Comparison of ENCODE assay signal across 9 mouse cellular contexts in the genomic region with DNA sequence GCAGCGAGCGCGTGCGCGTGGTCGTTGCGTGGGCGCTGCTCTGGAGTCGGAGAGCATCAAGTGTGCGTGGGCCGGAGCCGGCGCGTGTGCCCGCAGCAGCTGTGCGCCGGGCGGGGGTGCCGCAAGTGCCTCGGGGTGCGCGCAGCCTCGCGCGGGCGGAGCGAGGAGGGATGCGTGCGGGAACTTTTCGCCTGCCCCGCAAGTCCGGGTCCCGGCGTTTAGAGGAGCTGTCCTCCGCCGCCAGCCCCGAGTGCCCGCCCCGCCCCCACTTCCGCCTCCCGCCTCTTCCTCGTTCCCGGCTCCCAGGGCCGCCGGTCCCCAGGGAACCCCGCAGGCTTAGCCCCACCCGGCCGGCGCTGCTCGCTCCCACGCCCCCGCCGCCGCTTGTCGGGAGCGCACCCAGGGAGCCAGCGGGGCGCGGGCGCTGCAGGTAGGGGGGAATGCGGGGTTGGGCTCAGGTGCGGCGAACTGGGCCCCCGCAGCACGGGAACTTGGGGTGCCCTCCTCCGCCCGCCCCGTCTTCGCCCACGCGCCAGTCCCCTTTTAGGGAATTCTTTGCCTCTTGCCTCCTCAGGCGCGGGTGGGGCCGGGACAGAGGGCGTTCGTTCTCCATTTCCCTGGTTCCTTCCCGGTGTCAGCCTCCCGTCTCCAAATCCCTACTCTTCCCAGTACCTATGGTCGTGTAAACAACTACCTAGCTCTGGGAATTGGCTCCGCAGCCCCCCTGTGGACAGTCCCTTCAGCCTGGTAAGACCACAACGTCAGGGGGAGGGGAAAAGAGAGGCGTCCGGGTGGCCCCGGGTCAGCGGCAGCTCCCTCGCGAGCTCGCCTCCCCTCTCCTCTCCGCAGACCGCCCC. TPM values are rescaled to one million over a fixed set of nuclear protein-coding genes. Genes with fewer than 3 reads are reported as not detected.
DNase-seq lines count a peak whose midpoint lies in the region; ATAC-seq and TF ChIP-seq lines count a peak whose summit lies in the region.
"Had no signal": no experiment of that assay in that cellular context is flagged by ENCODE, and none has a peak within 500 bp of the region (broad histone marks: within the 10 kb centered on the region; RNA-seq: fewer than 3 reads in every experiment).

No protein-coding gene starts in this region.

- H3K4me2 ChIP-seq in CH12.LX (ENCODE audit: insufficient read depth, low read depth, poor library complexity, severe bottlenecking): peak overlapping the region; percentile 52
- H3K4me2 ChIP-seq in forebrain, embryonic 11.5 days (ENCODE audit: low read depth, low read length, severe bottlenecking): peak overlapping the region; percentile 99
- peak overlapping the region; percentile 92 for H3K4me2 ChIP-seq in heart, embryonic 16.5 days (ENCODE audit: low read depth, low read length)
- peak overlapping the region; percentile 71 for H3K4me2 ChIP-seq in liver, embryonic 12.5 days

- no peak for TF ChIP-seq EP300 in CH12.LX (IDR thresholded peaks at IDR 0.05; ENCODE audit: low read length)

- ATAC-seq in forebrain, embryonic 11.5 days (replicated peaks; ENCODE audit: low FRiP score): 0 out of 2 replicates have a peak, but pooled peaks have one; percentile 42
- ATAC-seq in heart, embryonic 16.5 days (replicated peaks; ENCODE audit: extremely low read depth, insufficient read depth, low FRiP score): peak; percentile 72
- peak; percentile 18; the same call in 1 of the 2 replicates for ATAC-seq in liver, embryonic 12.5 days

- TF ChIP-seq CTCF in CH12.LX (conservative IDR thresholded peaks at IDR 0.05 in 1 of 2, IDR thresholded peaks at IDR 0.05 in 1 of 2; ENCODE audit: low read depth in 2 of 2, low read length in 2 of 2): no peak

- no peaks in the 10 kb centered on the region for H3K79me2 ChIP-seq in CH12.LX (replicated peaks; ENCODE audit: control insufficient read depth, extremely low read depth, insufficient read depth, poor library complexity, severe bottlenecking)

- H3K27ac ChIP-seq in CH12.LX (ENCODE audit: insufficient read depth, low read depth): no peak overlapping the region
- no peak overlapping the region for H3K27ac ChIP-seq in forebrain, embryonic 11.5 days (ENCODE audit: low read depth, low read length)
- H3K27ac ChIP-seq in heart, embryonic 16.5 days (ENCODE audit: low read length): peak overlapping the region; percentile 69
- H3K27ac ChIP-seq in liver, embryonic 12.5 days: no peak overlapping the region

- H3K27me3 ChIP-seq in CH12.LX (replicated peaks): peaks cover 7% of the 10 kb centered on the region
- peaks cover 18% of the 10 kb centered on the region for H3K27me3 ChIP-seq in forebrain, embryonic 11.5 days (ENCODE audit: control insufficient read depth, insufficient read depth, low read length)
- 0 out of 2 replicates have a peak, but pooled peaks cover 3% of the 10 kb centered on the region for H3K27me3 ChIP-seq in heart, embryonic 16.5 days (ENCODE audit: control insufficient read depth, insufficient read depth, low read length)
- H3K27me3 ChIP-seq in liver, embryonic 12.5 days (replicated peaks): peaks cover 57% of the 10 kb centered on the region

- H3K9me3 ChIP-seq in CH12.LX (replicated peaks; ENCODE audit: low read length): peaks cover 3% of the 10 kb centered on the region
- H3K9me3 ChIP-seq in forebrain, embryonic 11.5 days (ENCODE audit: control insufficient read depth, low read length): no peaks in the 10 kb centered on the region
- no peaks in the 10 kb centered on the region for H3K9me3 ChIP-seq in heart, embryonic 16.5 days (replicated peaks; ENCODE audit: control insufficient read depth, low read length)
- H3K9me3 ChIP-seq in liver, embryonic 12.5 days (replicated peaks): no peaks in the 10 kb centered on the region

- no peak; the same call in 1 of the 2 replicates for TF ChIP-seq POLR2A in CH12.LX (IDR thresholded peaks at IDR 0.05; ENCODE audit: low read depth, low read length)

- H3K9ac ChIP-seq in CH12.LX (ENCODE audit: insufficient read depth, low read depth): peak overlapping the region; percentile 23
- H3K9ac ChIP-seq in forebrain, embryonic 11.5 days (ENCODE audit: low read length): peak overlapping the region; percentile 75
- peak overlapping the region; percentile 84 for H3K9ac ChIP-seq in heart, embryonic 16.5 days (ENCODE audit: low read length)
- H3K9ac ChIP-seq in liver, embryonic 12.5 days: peak overlapping the region; percentile 40

- DNase-seq in CH12.LX (ENCODE audit: extremely low read depth): no peak
- DNase-seq in adrenal gland, postnatal 36 days: peak; percentile 69 to 85
- peak; percentile 70 for DNase-seq in forebrain, embryonic 11.5 days (ENCODE audit: low spot score)
- DNase-seq in kidney, postnatal 25 days: peak; percentile 77 to 83
- DNase-seq in naive thymus-derived CD4-positive, alpha-beta T cell, adult 2 months (ENCODE audit: low read depth): peak; percentile 44
- peak; percentile 62 for DNase-seq in urinary bladder, postnatal 25 days (ENCODE audit: low spot score)

- TF ChIP-seq RAD21 in CH12.LX (IDR thresholded peaks at IDR 0.05; ENCODE audit: low read depth, low read length): no peak

- H3K36me3 ChIP-seq in CH12.LX (replicated peaks in 1 of 2; ENCODE audit: control insufficient read depth in 1 of 2, insufficient read depth in 1 of 2, low read length in 1 of 2): peaks cover 4 to 14% of the 10 kb centered on the region in 2 experiments
- H3K36me3 ChIP-seq in forebrain, embryonic 11.5 days (ENCODE audit: control insufficient read depth, insufficient read depth, low read length): no peaks in the 10 kb centered on the region
- H3K36me3 ChIP-seq in heart, embryonic 16.5 days (ENCODE audit: control insufficient read depth, insufficient read depth): peaks cover 9% of the 10 kb centered on the region
- H3K36me3 ChIP-seq in liver, embryonic 12.5 days: 0 out of 2 replicates have a peak, but pooled peaks cover 3% of the 10 kb centered on the region

- H3K4me3 ChIP-seq in CH12.LX (replicated peaks in 1 of 3; ENCODE audit: low read depth in 2 of 3, low read length in 2 of 3, poor library complexity in 1 of 3): peak overlapping the region; percentile 20 to 76 (median 44)
- H3K4me3 ChIP-seq in forebrain, embryonic 11.5 days (ENCODE audit: low read depth, low read length): peak overlapping the region; percentile 72
- H3K4me3 ChIP-seq in heart, embryonic 16.5 days (ENCODE audit: low read length): peak overlapping the region; percentile 86
- peak overlapping the region; percentile 61 for H3K4me3 ChIP-seq in liver, embryonic 12.5 days

- 1% methylated on average over 73 of the region's 90 CpGs for WGBS in forebrain, embryonic 11.5 days
- under 1% methylated on average over 86 of the region's 90 CpGs for WGBS in heart, embryonic 16.5 days
- under 1% methylated on average over 90 of the region's 90 CpGs for WGBS in liver, embryonic 12.5 days (ENCODE audit: insufficient replicate concordance)

- in situ Hi-C loops in CH12.LX (cut with MboI; ENCODE audit: low pct_ligation_motif_present, low pct_unique_long_range_greater_than_20kb, low sequenced_read_pairs): no loop called here

- dilution Hi-C loops in CH12.LX (cut with MboI; ENCODE audit: extremely low pct_ligation_motif_present, extremely low pct_unique_long_range_greater_than_20kb, low sequenced_read_pairs): no loop called here

- peaks cover 0 to 10% of the 10 kb centered on the region in 2 experiments; a peak in 3 of 4 replicates for H3K4me1 ChIP-seq in CH12.LX (ENCODE audit: control insufficient read depth in 1 of 2, insufficient read depth in 2 of 2)
- H3K4me1 ChIP-seq in forebrain, embryonic 11.5 days (replicated peaks; ENCODE audit: control insufficient read depth, insufficient read depth, low read length): peaks cover 6% of the 10 kb centered on the region
- peaks cover 12% of the 10 kb centered on the region for H3K4me1 ChIP-seq in heart, embryonic 16.5 days (ENCODE audit: control insufficient read depth, insufficient read depth, low read length)
- peaks cover 12% of the 10 kb centered on the region; the same call in 1 of the 2 replicates for H3K4me1 ChIP-seq in liver, embryonic 12.5 days

RNA-seq across cellular contexts. Expression of gene Dbndd2, which starts 0.6 kb away (rescaled TPM):
- total RNA-seq in CH12.LX (2012; rRNA removed): 1.6 and 5.7 TPM in 2 replicates
- 0.61 TPM in 1 of 2 replicates, not detected in the other for total RNA-seq in CH12.LX (2014; rRNA removed)
- polyA plus RNA-seq in CH12.LX (2012; ENCODE audit: insufficient read length, low read depth): 0.31 and 0.53 TPM in 2 replicates
- total RNA-seq in adrenal gland, postnatal 36 days (2021): 10 to 100 TPM in 1 of 2 experiments, 1 to 10 TPM in 1; 8.0 to 12.5 TPM
- polyA plus RNA-seq in forebrain, embryonic 11.5 days (2014; fragmentation: Nextera tagmentation; extraction: Ambion mirVana): 3.4 and 3.6 TPM in 2 replicates
- 10.6 and 16.4 TPM in 2 replicates for polyA plus RNA-seq in heart, embryonic 16.5 days (2015; fragmentation: Nextera tagmentation; extraction: Ambion mirVana)
- polyA plus RNA-seq in liver, embryonic 12.5 days (2016; fragmentation: Nextera tagmentation; extraction: Ambion mirVana): 0.94 and 1.7 TPM in 2 replicates

RNA-seq across cellular contexts. Expression of gene Pigt, which starts 10.8 kb away (rescaled TPM):
- total RNA-seq in CH12.LX (2012; rRNA removed): 36.8 and 39.2 TPM in 2 replicates
- total RNA-seq in CH12.LX (2014; rRNA removed): 12.4 and 14.0 TPM in 2 replicates
- 66.2 and 91.8 TPM in 2 replicates for polyA plus RNA-seq in CH12.LX (2012; ENCODE audit: insufficient read length, low read depth)
- 10 to 100 TPM; 74.0 to 98.3 TPM for total RNA-seq in adrenal gland, postnatal 36 days (2021)
- polyA plus RNA-seq in forebrain, embryonic 11.5 days (2014; fragmentation: Nextera tagmentation; extraction: Ambion mirVana): 51.3 and 60.3 TPM in 2 replicates
- polyA plus RNA-seq in heart, embryonic 16.5 days (2015; fragmentation: Nextera tagmentation; extraction: Ambion mirVana): 45.3 and 46.2 TPM in 2 replicates
- 29.7 and 30.3 TPM in 2 replicates for polyA plus RNA-seq in liver, embryonic 12.5 days (2016; fragmentation: Nextera tagmentation; extraction: Ambion mirVana)

RNA-seq across cellular contexts. Expression of gene Trp53tg5, which starts 13.0 kb away (rescaled TPM):
- total RNA-seq in CH12.LX (2012; rRNA removed) (not detected in 2 replicates), CH12.LX (2014; rRNA removed) (not detected in 2 replicates)
- polyA plus RNA-seq in CH12.LX (2012; ENCODE audit: insufficient read length, low read depth): not detected in 2 replicates
- total RNA-seq in adrenal gland, postnatal 36 days (2021): not detected
- polyA plus RNA-seq in forebrain, embryonic 11.5 days (2014; fragmentation: Nextera tagmentation; extraction: Ambion mirVana): not detected in 2 replicates
- polyA plus RNA-seq in heart, embryonic 16.5 days (2015; fragmentation: Nextera tagmentation; extraction: Ambion mirVana): not detected in 2 replicates
- polyA plus RNA-seq in liver, embryonic 12.5 days (2016; fragmentation: Nextera tagmentation; extraction: Ambion mirVana): not detected in 2 replicates
- total RNA-seq: gastrocnemius, postnatal 4 days had no signal

RNA-seq across cellular contexts. Expression of gene Gm20458, which starts 25.7 kb away (rescaled TPM):
- 0.88 and 1.1 TPM in 2 replicates for total RNA-seq in CH12.LX (2012; rRNA removed)
- total RNA-seq in CH12.LX (2014; rRNA removed): 0.74 TPM in 1 of 2 replicates, not detected in the other
- polyA plus RNA-seq in CH12.LX (2012; ENCODE audit: insufficient read length, low read depth): 0.31 and 1.2 TPM in 2 replicates
- total RNA-seq in adrenal gland, postnatal 36 days (2021): 1 to 10 TPM; 5.0 to 8.4 TPM
- polyA plus RNA-seq in forebrain, embryonic 11.5 days (2014; fragmentation: Nextera tagmentation; extraction: Ambion mirVana): 3.2 and 7.3 TPM in 2 replicates
- 11.6 and 12.1 TPM in 2 replicates for polyA plus RNA-seq in heart, embryonic 16.5 days (2015; fragmentation: Nextera tagmentation; extraction: Ambion mirVana)
- polyA plus RNA-seq in liver, embryonic 12.5 days (2016; fragmentation: Nextera tagmentation; extraction: Ambion mirVana): 4.7 and 5.2 TPM in 2 replicates

RNA-seq across cellular contexts. Expression of gene Sys1, which starts 29.7 kb away (rescaled TPM):
- total RNA-seq in CH12.LX (2012; rRNA removed) (58.5 and 59.7 TPM in 2 replicates), CH12.LX (2014; rRNA removed) (41.8 and 46.6 TPM in 2 replicates)
- polyA plus RNA-seq in CH12.LX (2012; ENCODE audit: insufficient read length, low read depth): 46.5 and 57.4 TPM in 2 replicates
- total RNA-seq in adrenal gland, postnatal 36 days (2021): 10 to 100 TPM; 28.3 to 33.2 TPM
- 63.4 and 71.2 TPM in 2 replicates for polyA plus RNA-seq in forebrain, embryonic 11.5 days (2014; fragmentation: Nextera tagmentation; extraction: Ambion mirVana)
- polyA plus RNA-seq in heart, embryonic 16.5 days (2015; fragmentation: Nextera tagmentation; extraction: Ambion mirVana): 33.4 and 41.7 TPM in 2 replicates
- 36.1 and 37.9 TPM in 2 replicates for polyA plus RNA-seq in liver, embryonic 12.5 days (2016; fragmentation: Nextera tagmentation; extraction: Ambion mirVana)

Comparison
In these comparisons a context has a peak if more than half of its experiments do, and no peak if none do; other contexts are left out.
1. H3K9ac ChIP-seq: peak in every context shown above with its lines; median percentile 84 in heart, embryonic 16.5 days; 75 in forebrain, embryonic 11.5 days; 40 in liver, embryonic 12.5 days; 23 in CH12.LX.
2. ATAC-seq: peak in every context shown above with its lines; median percentile 72 in heart, embryonic 16.5 days; 42 in forebrain, embryonic 11.5 days; 18 in liver, embryonic 12.5 days.